Mouse (Mus musculus) frontal cortex, adult (tissue): ENCODE results near the gene Acta2.
A peak's percentile ranks its signal among the peaks of the same experiment; 100 is the strongest.

Experiments
- ATAC-seq: cut with Nextera tagmentation; 2 replicates; pipeline ENCODE4 v1.9.2; 2017; ENCODE audit warnings: mild to moderate bottlenecking, moderate library complexity, mixed read lengths; ENCODE audit not compliant: low TSS enrichment

The Acta2 gene

GRCm38 (mm10) chr19:34270106-34270726 lies 14.8 kb upstream of the Acta2 start:
- ATAC-seq, result no peak

GRCm38 (mm10) chr19:34268991-34269390 lies 13.6 kb upstream of the Acta2 start:
- ATAC-seq, result no peak

- no peak for ATAC-seq
Measured at GRCm38 (mm10) chr19:34265604-34266193, 10.3 kb upstream of the Acta2 start.

GRCm38 (mm10) chr19:34262273-34262974 lies 7.0 kb upstream of the Acta2 start:
- no peak for ATAC-seq

- no peak for ATAC-seq
Measured at GRCm38 (mm10) chr19:34256936-34257335, 1.5 kb upstream of the Acta2 start.

- no peak for ATAC-seq
Measured at GRCm38 (mm10) chr19:34256149-34256548, 759 bp upstream of the Acta2 start.

GRCm38 (mm10) chr19:34254101-34254879 lies 1.1 kb downstream of the Acta2 start:
- peak; percentile 91 for ATAC-seq

DNA sequence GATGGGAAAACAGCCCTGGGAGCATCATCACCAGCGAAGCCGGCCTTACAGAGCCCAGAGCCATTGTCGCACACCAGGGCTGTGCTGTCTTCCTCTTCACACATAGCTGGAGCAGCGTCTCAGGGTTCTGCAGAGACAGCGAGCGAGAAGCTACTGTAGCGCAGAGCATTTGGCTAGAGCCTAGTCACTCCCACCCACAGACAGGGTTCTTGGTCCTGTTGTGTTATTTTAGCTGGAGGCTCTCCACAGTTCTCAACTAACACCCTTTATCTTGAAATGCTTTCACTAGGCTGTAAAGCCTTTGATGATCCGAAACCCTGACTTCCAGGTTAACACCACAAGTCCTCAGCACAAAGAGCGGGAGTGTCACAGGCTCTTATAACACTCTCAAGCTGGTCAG lies 2.9 kb downstream of the Acta2 start:
- peak; percentile 79 for ATAC-seq

DNA sequence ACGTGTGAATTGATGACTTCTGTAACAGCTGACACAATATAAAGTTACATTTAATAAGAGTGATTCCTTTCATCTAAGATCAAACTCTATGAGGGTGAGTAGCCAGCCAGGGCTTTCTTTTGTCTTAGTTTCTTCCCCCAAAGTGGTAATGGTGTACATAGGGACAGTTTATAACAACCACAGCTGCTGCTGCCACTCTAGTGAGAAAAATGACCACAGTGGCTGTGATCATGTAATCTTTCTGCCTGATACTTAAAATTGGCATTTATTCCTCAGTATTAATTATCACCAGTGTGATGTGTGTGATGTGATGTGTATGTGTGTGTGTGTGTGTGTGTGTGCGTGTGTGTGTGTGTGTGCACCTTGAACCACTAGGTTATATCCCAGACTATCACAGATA lies 3.5 kb downstream of the Acta2 start:
- no peak for ATAC-seq

GRCm38 (mm10) chr19:34250621-34251020 lies 4.8 kb downstream of the Acta2 start:
- ATAC-seq, result no peak

GRCm38 (mm10) chr19:34248558-34248957 lies 6.8 kb downstream of the Acta2 start:
- no peak for ATAC-seq

DNA sequence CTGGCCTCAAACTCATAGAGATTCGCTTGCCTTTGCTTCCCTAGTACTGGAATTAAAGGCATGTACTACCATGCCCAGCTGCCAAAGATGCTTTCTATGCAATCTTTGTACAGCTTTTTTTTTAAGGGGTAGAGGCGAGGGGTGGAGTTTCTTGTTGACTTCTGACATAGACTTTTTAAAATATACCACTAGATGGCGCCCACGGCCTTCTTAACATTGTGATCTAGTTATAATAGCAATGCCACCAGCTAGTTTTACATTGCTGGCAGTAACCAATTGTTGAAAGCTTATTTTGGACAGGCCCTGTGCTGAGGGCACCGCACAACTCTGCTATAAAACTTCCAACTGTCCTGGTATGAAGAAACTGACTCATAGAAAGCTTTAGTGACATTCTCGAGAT lies 11.3 kb downstream of the Acta2 start:
- ATAC-seq, result peak; percentile 91

DNA sequence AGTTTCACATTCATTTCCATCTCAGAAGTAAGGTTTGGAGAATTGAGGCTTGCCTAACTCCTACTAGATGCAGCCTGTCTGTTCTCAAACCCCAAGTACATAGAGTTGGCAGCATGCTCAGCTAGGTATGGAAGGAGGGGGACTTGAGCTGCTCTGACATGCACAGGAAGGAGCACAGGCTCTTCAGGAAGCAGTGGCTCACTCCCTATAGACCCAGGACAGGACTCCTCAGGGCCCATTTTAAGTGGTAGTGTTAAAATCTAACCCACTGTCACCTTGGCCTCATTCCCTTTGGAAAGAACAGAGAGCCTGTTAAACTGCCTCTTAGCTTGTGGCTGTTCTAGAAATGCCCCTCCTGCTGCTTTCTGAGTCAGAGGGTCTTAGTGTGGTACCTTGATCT lies 12.5 kb downstream of the Acta2 start:
- ATAC-seq, result no peak

GRCm38 (mm10) chr19:34241247-34241915 lies 14.0 kb downstream of the Acta2 start:
- peak; percentile 47; the same call in 1 of the 2 replicates for ATAC-seq

DNA sequence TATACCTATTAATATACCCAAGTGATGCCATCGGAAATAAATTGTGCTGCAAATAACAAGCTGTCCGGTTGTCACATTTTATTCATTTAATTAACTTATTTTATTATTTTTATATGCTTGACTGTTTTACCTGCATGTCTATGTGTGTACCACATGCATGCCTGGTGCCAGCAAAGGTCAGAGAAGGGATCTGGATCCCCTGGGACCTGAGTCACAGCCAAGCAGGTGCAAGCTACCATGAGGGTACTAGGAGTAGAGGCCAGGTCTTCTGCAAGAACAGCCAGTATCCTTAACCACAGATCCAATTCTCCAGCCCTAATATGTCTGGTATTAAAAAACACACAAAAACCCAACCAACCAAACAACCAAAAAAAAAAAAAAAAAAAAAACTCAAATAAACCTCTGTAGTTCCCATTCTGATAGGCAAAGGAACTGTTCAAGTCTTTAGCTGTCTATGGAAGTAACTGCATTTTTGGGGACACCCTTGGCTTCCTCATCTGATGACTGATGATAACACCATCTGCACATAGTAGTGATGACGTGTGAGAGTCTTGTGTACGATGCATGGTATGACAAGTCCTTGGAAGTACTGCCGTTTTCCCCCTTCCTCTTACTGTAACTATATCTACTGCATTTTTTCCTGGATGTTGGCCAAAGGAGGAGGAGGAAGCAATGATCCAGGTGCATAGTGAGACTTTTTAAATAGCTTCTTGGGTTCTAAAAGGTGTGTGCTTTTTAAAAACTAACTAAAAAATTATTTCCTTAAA lies 14.9 kb downstream of the Acta2 start:
- no peak for ATAC-seq

GRCm38 (mm10) chr19:34237746-34238145 lies 17.6 kb downstream of the Acta2 start:
- ATAC-seq, result peak; percentile 76

DNA sequence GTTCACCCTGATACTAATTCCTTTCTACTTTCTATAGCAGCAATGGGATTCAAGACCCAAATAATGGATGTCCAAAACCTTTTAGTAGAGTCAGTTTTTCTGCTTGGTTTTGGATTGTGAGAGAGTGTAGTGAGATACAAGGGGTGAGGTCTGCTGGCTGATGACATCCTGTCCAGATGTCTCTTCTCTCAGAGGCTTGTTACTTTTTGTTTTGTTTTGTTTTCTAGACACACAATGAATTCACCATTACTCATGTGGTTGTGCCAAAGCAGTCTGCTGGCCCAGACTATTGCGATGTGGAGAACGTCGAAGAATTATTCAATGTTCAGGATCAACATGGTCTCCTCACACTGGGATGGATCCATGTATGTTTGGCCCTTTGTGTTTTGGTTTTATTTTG lies 19.3 kb downstream of the Acta2 start:
- ATAC-seq, result no peak

- no peak for ATAC-seq
Measured at GRCm38 (mm10) chr19:34233944-34234343, 21.4 kb downstream of the Acta2 start.

DNA sequence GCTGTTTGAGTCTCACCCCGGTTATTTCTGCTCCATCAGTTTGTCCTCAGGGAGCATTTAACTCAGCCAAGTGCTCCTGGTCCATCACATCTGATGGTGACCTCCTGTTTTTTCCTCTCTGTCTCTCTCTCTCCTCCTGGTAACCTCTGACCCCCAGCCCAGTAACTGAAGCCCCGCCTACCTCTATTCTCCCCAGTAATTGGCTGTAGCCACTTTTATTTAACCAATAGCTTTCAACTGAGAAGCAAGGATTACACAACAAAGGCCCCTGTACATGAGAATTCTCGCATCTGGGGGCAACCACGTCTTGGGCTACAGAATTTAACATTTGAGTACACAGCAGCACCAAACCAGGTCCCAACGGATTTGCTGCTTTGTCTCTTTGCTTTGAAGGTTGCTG lies 23.1 kb downstream of the Acta2 start:
- no peak for ATAC-seq

DNA sequence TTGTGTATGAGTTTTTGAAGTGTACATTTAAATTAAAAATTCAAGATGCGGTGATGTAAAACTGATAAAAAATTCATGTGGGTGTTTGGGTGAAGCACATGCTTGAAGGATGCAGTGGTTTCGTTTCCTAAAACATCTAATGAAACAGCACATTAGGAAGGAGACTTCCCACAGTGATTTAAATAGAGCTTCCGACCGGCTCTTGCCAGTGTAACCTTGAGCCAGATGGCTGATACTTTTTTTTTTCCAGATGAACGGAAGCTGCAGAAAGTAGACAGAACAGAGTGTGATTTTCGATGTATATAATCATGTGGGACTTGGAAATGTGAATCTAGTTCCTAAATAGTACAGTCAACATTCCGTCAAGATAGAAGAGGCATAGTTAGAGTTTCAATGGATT lies 23.8 kb downstream of the Acta2 start:
- peak; percentile 67 for ATAC-seq

DNA sequence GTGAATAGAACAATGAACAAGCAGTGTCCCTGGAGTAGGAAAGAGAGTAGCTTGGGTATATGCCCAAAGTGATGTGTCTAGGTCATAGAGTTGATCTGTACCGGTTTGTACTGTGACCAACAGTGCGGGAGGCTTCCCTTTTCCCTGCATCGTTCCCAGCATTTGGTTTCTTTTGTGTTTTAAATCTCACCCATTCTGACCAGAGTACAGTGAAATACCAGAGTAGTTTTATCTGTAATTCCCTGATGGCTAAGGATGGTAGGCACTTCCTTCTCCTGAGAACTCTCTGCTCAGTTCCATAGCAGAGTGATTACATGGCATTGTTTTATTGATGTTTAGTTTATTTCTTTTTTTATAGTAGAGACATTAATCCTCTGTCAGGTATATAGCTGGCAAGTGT lies 32.6 kb downstream of the Acta2 start:
- ATAC-seq, result no peak
